Mouse (Mus musculus) embryo, embryonic 11 days (tissue): Measurements from ENCODE around the gene Grin2a.
"Not testable (repeated sequence)": the region's sequence is repeated elsewhere in the genome, so short reads cannot be mapped to it uniquely, and the experiment has no call there.

Experiments
- DNase-seq: peaks from one replicate; pipeline ENCODE4 v3.0.0-alpha.2; 2015

Grin2a gene

GRCm38 (mm10) chr16:9612596-9612995 is 382.8 kb downstream of the Grin2a start:
- not testable (repeated sequence) for DNase-seq

- DNase-seq = peak; percentile 2
Measured at GRCm38 (mm10) chr16:9607432-9607831, 387.9 kb downstream of the Grin2a start.

- DNase-seq = no peak
Measured at GRCm38 (mm10) chr16:9603983-9604382, 391.4 kb downstream of the Grin2a start.

GRCm38 (mm10) chr16:9602579-9602978 is 392.8 kb downstream of the Grin2a start:
- DNase-seq = no peak

- DNase-seq = no peak
Measured at GRCm38 (mm10) chr16:9589176-9589575, 406.2 kb downstream of the Grin2a start.

GRCm38 (mm10) chr16:9588431-9588830 is 406.9 kb downstream of the Grin2a start:
- no peak for DNase-seq

GRCm38 (mm10) chr16:9583981-9584380 is 411.4 kb downstream of the Grin2a start:
- no peak for DNase-seq

GRCm38 (mm10) chr16:9571793-9572192 is 423.6 kb downstream of the Grin2a start:
- no peak for DNase-seq

GRCm38 (mm10) chr16:9567286-9567685 is 428.1 kb downstream of the Grin2a start:
- no peak for DNase-seq

GRCm38 (mm10) chr16:9561816-9562215 is 433.5 kb downstream of the Grin2a start:
- peak; percentile 22 for DNase-seq

GRCm38 (mm10) chr16:9535196-9535595 is 460.2 kb downstream of the Grin2a start:
- DNase-seq = no peak

GRCm38 (mm10) chr16:9533564-9534332 is 461.6 kb downstream of the Grin2a start:
- peak; percentile 80 for DNase-seq

GRCm38 (mm10) chr16:9532843-9533532 is 462.4 kb downstream of the Grin2a start:
- DNase-seq = peak; percentile 9

GRCm38 (mm10) chr16:9527214-9527613 is 468.1 kb downstream of the Grin2a start:
- no peak for DNase-seq

- no peak for DNase-seq
Measured at GRCm38 (mm10) chr16:9523314-9523713, 472.0 kb downstream of the Grin2a start.
